Mouse (Mus musculus) frontal cortex, adult (tissue): ENCODE measurements around the gene Map2.

ENCODE experiments used
- ATAC-seq: cut with Nextera tagmentation; 2 replicates; pipeline ENCODE4 v1.9.2; 2017; ENCODE audit warnings: mild to moderate bottlenecking, moderate library complexity, mixed read lengths; ENCODE audit not compliant: low TSS enrichment

The Map2 gene

DNA sequence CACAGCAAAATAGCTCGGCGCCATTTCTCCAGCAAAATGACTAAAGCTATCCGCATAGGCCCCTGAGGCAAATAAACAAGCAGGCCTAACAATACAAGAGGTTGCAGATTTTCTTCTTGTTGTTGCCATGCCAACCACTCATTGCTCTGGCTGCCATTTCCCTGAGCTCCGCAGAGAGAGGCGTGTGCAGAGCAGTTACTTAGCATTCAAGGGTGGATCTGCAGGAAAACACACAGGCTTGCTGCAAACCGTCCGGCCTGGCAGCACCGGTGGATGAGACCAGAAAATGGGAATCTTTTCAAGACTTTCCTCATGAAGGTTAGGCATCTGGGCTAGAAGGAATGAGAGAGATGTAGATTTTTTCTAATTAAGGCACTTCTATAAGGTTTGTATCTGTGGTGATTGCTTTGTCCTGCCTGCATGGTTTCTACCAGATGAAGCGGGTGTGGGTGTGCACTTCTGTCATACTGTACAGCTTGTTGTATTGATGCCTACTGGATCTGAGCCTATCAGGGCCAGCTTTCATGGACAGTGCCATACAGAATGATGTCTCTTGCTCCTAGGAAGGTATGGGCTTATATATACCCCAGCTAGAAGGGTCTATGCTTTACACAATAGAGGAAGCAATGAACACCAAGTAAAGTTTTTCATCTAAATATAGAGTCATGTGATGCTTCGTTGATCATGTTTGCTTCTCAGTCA is 211.8 kb downstream of the Map2 start:
- peak; percentile 72 for ATAC-seq

DNA sequence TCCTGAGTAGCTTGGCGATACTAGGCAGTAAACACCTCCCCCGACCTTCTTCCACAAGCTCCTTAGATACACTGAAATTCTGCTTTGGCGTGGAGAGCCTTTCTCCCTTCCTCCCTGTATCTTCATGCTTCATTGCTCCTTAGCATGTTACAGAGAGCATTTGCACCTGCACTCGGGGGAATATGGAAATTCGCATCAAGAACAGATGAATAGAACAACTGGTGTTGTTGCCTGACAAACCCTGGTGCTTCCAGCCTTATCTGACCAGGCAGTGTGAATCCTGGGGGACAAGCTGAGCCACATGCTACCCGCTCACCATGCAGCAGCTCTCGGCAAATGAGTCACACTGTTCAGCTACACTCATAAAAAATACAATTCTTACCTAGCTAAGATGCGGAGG is 213.5 kb downstream of the Map2 start:
- ATAC-seq, result peak; percentile 84

GRCm38 (mm10) chr1:66394944-66395637 is 220.0 kb downstream of the Map2 start:
- peak; percentile 60 for ATAC-seq

DNA sequence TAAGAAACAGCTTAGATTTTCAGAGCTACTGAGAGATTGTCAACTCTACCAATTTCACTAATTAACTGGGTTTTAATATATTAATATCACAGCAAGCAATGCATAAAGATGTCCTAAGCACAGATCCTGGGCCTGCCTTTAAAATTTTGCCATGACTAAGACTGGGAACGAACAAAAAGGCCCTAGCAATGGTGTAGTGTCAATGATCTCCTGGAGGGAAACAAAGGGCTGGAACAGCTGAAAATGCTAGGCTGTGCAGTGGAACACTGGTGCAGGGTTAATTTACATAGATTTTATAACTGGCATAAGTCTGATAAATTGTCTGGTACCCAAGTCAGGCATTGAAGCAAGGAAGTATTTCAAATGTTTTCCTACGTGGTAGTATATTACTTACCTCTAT is 220.8 kb downstream of the Map2 start:
- no peak for ATAC-seq

DNA sequence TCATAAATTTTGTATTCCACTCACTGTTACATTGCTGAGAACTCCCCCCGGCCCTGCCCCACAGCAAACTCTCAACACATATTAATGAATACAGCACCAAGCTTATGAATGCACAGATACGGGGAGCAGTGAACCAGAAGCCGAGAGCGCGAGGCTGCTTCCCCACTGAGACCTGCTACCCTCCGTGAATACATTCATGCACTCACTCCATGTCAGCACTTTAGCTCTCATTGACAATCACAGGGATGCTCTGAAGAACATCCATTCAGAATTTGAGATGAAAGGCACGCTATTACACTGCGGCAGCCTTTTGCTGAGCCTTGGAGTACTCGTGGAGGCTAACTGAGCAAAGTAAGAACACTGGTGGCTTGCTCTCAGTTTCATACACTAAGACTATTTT is 226.8 kb downstream of the Map2 start:
- peak; percentile 48 for ATAC-seq

DNA sequence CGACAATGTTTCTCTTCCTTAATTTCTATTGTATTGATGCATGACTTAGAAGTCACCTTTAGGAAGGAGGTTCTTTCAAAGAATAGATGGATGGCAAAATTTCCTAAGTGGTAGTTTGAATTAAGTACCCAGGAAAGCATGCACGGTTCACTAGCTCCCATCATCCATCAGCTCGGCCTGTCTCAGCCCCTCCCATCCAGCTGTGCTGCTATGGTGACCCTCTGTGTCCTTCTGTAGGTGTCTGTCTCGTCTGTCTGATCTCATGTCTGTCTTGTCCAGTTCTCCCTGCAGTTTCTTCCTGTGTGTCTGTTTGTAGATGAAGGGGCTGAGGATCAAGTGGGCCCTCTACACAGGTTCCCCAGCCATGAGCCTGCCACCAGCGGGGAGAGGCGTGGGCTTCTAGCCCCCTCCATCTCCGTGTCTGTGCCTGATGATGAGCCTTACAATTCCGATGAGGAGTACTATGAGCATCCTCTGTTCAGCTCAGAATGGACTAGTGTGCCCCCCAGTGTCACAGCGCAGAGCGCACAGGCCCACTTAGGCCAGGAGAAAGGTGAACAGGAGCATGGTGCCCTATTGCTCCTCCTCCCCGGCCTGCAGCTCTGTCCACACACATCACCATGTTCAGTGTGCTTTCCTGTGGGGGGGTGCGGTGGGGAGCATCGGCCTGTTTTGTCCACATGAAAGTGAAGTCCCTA is 232.3 kb downstream of the Map2 start:
- ATAC-seq, result peak; percentile 34; the same call in 1 of the 2 replicates

GRCm38 (mm10) chr1:66418360-66418759 is 243.3 kb downstream of the Map2 start:
- peak; percentile 83 for ATAC-seq

- ATAC-seq, result peak; percentile 55; the same call in 1 of the 2 replicates
Observed at GRCm38 (mm10) chr1:66426073-66426472, 251.0 kb downstream of the Map2 start.

- peak; percentile 5; the same call in 1 of the 2 replicates for ATAC-seq
Observed at GRCm38 (mm10) chr1:66430962-66431361, 255.9 kb downstream of the Map2 start.

DNA sequence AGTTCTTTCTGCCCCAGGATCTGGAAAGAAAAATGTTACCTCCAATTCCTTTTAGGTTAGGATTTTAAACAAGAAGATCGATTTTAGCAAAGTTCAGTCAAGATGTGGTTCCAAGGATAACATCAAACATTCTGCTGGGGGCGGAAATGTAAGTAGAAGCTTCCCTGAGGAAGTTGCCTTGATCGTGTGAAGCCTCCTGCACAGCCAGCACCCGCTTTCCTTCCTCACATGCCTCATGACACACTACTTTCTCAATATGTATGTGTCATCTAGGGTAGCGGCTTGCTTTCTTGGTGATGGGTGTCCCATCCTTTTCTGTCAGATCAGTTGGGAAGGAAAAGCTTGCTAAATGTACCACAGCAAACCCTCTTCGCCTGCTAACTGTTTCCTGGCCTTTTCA is 256.4 kb downstream of the Map2 start:
- ATAC-seq, result peak; percentile 90

DNA sequence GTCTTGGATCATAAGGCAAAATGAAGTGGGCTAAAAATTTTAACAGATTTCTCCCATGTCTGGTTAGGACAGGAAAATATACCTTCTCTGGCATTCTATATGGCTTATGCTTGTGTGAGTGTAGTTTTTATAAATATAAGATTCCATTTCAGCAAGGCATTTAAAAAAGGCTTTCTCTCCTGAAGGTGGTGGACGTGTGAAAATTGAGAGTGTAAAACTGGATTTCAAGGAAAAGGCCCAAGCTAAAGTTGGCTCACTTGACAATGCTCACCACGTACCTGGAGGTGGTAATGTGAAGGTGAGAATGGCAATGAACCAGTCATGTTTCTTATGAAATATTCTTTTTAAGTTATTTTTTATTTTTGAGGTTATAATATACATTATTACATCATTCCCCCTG is 263.0 kb downstream of the Map2 start:
- ATAC-seq, result peak; percentile 53

GRCm38 (mm10) chr1:66442922-66443321 is 267.8 kb downstream of the Map2 start:
- ATAC-seq, result no peak

- no peak for ATAC-seq
Observed at GRCm38 (mm10) chr1:66449471-66449870, 274.4 kb downstream of the Map2 start.

DNA sequence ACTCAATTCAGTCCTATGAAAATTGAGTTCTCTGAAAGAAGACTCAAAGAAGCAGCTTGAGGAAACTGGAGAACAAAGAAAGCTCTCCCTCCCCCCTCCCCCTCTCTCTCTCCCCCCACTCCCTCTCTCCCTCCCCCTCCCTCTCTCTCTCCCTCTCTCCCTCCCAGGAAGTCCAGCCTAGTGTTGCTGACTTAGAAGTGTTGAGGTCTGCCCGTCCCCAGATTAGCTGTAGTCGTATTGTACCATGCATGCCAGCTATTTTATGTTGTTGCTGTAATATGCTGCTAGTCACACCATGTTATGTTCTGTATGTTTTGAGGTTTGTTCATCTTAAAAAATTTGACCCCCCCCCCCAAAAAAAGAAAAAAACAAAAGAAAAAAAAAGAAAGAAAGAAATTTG is 281.5 kb downstream of the Map2 start:
- no peak for ATAC-seq

DNA sequence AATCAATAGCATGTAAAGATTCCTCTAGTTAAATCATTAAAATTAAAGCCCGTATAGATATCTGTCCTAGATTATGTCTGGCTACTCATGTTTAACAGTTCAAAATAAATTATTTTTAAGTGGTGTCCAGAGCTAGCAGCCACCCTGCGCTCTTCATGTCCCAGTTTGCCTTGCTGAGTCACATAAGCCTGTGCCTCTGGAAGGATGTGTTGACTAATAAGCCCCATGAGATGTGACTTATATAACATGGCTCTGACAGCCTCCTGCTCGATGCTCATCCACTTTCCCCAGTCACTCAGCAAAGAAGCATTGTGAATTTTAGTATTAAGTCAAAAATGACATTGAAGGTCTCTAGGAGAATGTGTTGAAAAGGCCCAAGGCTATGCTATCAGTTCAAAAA is 282.7 kb downstream of the Map2 start:
- ATAC-seq, result peak; percentile 87

DNA sequence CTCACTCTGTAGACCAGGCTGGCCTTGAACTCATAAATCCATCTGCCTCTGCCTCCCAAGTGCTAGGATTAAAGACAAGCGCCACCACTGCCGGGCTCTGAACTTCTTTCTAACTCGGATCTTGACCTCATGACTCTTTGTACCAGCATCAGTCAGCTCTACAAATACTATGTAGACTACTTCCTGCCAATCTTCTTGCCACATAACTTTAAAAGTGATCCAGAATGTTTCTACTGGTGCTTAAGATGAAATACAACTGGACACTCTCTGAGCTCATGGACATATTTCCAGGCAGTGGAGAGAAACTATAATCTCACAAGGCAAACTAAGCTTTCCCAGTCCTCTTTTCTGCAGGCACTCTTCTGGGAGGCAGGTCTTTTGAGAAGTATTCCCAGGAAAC is 284.3 kb downstream of the Map2 start:
- no peak for ATAC-seq

DNA sequence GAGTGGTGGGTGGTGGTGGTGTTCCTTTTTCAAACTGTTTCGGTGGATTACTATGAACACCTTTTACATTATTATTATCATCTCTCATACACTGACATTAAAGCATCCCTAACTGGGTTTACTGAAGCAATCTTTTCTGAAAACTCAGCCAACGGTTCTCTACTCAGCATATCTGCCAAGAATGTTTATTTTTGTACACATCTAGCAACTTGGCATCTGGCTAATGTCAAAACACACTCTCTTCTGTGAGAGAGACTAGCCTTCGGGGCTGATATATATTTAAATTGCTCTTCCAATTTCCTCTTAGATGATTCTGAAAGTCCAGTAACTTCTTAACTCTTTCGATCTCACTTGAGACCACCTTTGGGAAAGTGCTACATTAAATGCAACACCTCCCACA is 285.8 kb downstream of the Map2 start:
- ATAC-seq, result peak; percentile 77

GRCm38 (mm10) chr1:66467821-66468703 is 293.0 kb downstream of the Map2 start, which contains the start of gene Unc80:
Gene Unc80, plus strand, starts transcription at chr1:66468367.
- peak; percentile 76 for ATAC-seq

DNA sequence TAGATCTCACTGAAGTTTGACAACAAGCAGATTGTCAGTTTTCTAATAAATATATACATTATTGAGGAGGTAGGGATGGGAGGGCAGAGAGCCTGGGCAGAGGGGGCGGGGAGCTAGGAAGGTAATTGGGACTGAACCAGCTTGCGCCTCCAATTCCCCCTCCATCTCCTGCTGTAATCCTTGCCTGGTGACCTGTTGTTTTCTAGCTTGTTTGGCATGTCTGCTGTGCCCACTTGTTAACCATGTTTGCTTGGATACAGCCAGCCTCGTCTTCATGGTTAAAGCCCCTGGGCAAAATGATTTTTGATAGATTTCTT is 293.6 kb downstream of the Map2 start:
- no peak; the same call in 1 of the 2 replicates for ATAC-seq

DNA sequence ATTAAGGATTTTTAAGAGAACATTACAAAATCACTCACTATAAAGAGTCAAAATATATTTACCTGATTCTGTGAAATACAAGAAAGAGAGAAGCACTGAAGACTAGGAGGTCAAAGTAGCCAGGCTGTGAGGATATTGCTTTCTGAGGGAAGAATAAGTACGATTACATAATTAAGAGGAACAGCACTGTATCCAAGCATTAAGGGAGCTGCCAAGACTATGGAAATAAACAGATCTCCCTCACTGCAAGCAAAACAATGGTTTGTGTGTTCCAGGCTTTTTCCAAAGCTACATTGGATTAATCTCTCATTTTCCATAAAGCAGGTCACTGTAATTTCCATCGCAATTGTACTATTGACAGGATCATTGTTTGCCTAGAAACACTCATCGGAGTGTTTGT is 307.7 kb downstream of the Map2 start:
- peak; percentile 64 for ATAC-seq
